Mouse (Mus musculus): ENCODE measurements around the gene Fam98b. TPM values are rescaled to one million over a fixed set of nuclear protein-coding genes. Genes with fewer than 3 reads are reported as not detected.

The Fam98b gene
- polyA plus RNA-seq, 1 experiment from 2014 or later = 19.8 TPM

DNA sequence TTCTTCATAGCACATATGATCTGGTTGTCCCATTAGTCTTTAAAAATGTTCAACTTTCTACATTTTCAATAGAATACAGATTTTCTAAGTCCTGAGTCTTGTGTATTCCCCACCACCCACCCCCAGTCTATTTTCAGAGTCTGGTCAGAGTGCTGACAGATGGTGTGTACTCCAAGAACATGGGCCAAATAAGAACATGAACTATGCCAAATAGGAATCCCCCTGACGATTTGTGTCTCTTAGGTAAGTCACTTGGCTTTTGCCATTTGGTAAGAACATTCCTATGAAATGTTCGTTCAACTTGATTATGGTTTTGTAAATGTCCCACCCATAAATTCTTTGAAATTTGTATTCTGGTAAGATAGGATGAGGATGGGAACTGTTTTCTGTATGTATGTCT is 59.5 kb downstream of the Fam98b start:
- H3K27ac ChIP-seq (replicated peaks) = no peak overlapping the region
- H3K9me3 ChIP-seq = no peaks in the 10 kb centered on the region
- no peak overlapping the region for H3K4me3 ChIP-seq
- DNase-seq (ENCODE audit: low spot score) = no peak
- peaks cover 6% of the 10 kb centered on the region for H3K4me1 ChIP-seq
- 84% methylated on average over 2 of the region's 2 CpGs for WGBS
- H3K27me3 ChIP-seq (replicated peaks; ENCODE audit: low read depth, poor library complexity, severe bottlenecking) = no peaks in the 10 kb centered on the region
- H3K36me3 ChIP-seq (replicated peaks) = no peaks in the 10 kb centered on the region

DNA sequence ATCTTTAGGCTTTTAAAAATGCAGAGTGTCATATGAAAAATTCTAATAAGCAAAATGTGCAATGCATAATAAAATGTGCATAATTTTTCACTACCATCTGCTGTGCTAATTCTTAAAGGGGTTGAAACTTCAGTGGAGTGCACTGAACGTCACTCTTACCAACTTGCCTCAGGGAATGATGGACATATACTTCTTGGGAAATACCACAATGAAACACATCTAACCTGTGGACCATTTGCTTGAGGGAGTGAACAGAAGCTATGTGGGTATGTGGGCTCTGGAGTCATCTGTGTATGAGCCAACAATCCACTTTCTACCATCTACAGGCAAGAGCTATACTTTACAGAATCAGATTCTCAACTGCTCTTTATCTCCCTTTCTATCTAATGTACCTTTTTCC is 61.8 kb downstream of the Fam98b start:
- Histone ChIP-seq H3K36me3 (replicated peaks) (no peaks in the 10 kb centered on the region), H3K4me3 (no peak overlapping the region), H3K27me3 (replicated peaks; ENCODE audit: low read depth, poor library complexity, severe bottlenecking) (no peaks in the 10 kb centered on the region), H3K9me3 (peaks cover 2% of the 10 kb centered on the region; the same call in 1 of the 2 replicates), H3K27ac (replicated peaks) (no peak overlapping the region), H3K4me1 (no peaks in the 10 kb centered on the region; the same call in 1 of the 2 replicates)
- DNase-seq (ENCODE audit: low spot score) = no peak
- 71% methylated on average over 1 of the region's 1 CpGs for WGBS

DNA sequence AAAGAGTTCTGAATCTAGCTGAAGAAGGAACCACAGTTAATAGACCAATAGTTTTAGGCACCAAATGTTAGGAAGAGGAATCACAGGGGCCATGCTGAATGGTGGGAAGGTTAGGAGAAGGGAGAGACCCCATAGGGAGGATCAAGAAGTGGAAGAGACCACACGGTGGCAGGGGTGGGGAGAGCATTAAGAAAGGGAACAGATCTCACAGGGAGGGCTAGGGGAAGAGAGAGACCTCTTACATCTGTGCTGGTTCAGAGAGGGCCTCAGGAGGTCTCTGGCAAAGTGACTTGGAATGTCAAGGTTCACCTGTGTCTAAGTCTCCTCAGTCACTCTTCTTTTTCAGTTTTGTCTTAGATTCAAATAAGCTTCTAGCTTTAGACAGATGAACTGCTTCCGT is 62.5 kb downstream of the Fam98b start:
- Histone ChIP-seq H3K27me3 (replicated peaks; ENCODE audit: low read depth, poor library complexity, severe bottlenecking) (no peaks in the 10 kb centered on the region), H3K4me1 (no peaks in the 10 kb centered on the region; the same call in 1 of the 2 replicates), H3K9me3 (peaks cover 7% of the 10 kb centered on the region; the same call in 1 of the 2 replicates), H3K36me3 (replicated peaks) (no peaks in the 10 kb centered on the region), H3K4me3 (no peak overlapping the region), H3K27ac (replicated peaks) (no peak overlapping the region)
- WGBS = 71% methylated on average over 2 of the region's 2 CpGs
- DNase-seq (ENCODE audit: low spot score) = no peak

GRCm38 (mm10) chr2:117312441-117312895 is 62.9 kb downstream of the Fam98b start:
- H3K27ac ChIP-seq (replicated peaks) = no peak overlapping the region
- DNase-seq (ENCODE audit: low spot score) = no peak
- no peaks in the 10 kb centered on the region; the same call in 1 of the 2 replicates for H3K4me1 ChIP-seq
- H3K4me3 ChIP-seq = no peak overlapping the region
- H3K9me3 ChIP-seq = peaks cover 7% of the 10 kb centered on the region; the same call in 1 of the 2 replicates
- 78% methylated on average over 7 of the region's 7 CpGs for WGBS
- no peaks in the 10 kb centered on the region for H3K27me3 ChIP-seq (replicated peaks; ENCODE audit: low read depth, poor library complexity, severe bottlenecking)
- H3K36me3 ChIP-seq (replicated peaks) = no peaks in the 10 kb centered on the region

- 93% methylated on average over 5 of the region's 5 CpGs for WGBS
- no peaks in the 10 kb centered on the region; the same call in 1 of the 2 replicates for H3K4me1 ChIP-seq
- no peak for DNase-seq (ENCODE audit: low spot score)
- H3K36me3 ChIP-seq (replicated peaks) = no peaks in the 10 kb centered on the region
- peaks cover 7% of the 10 kb centered on the region; the same call in 1 of the 2 replicates for H3K9me3 ChIP-seq
- H3K27ac ChIP-seq (replicated peaks) = no peak overlapping the region
- no peak overlapping the region for H3K4me3 ChIP-seq
- no peaks in the 10 kb centered on the region for H3K27me3 ChIP-seq (replicated peaks; ENCODE audit: low read depth, poor library complexity, severe bottlenecking)
These were observed 64.2 kb downstream of the Fam98b start for GRCm38 (mm10) chr2:117313586-117314235.

- no peak for DNase-seq (ENCODE audit: low spot score)
- Histone ChIP-seq H3K27me3 (replicated peaks; ENCODE audit: low read depth, poor library complexity, severe bottlenecking) (no peaks in the 10 kb centered on the region), H3K9me3 (peaks cover 7% of the 10 kb centered on the region; the same call in 1 of the 2 replicates), H3K36me3 (replicated peaks) (no peaks in the 10 kb centered on the region), H3K4me1 (no peaks in the 10 kb centered on the region), H3K4me3 (no peak overlapping the region), H3K27ac (replicated peaks) (no peak overlapping the region)
- 84% methylated on average over 3 of the region's 3 CpGs for WGBS
These were observed 69.5 kb downstream of the Fam98b start for GRCm38 (mm10) chr2:117318991-117319390.

Other genes with a start within 250 kb of the Fam98b start
- gene Spred1, start 128.4 kb upstream of the Fam98b start, polyA plus RNA-seq (2016; fragmentation: Nextera tagmentation; extraction: Ambion mirVana) = 13.8 and 14.5 TPM in 2 replicates
- 0.47 and 0.55 TPM in 2 replicates for gene Rasgrp1, start 93.3 kb downstream of the Fam98b start, polyA plus RNA-seq (2016; fragmentation: Nextera tagmentation; extraction: Ambion mirVana)

Measured in embryonic facial prominence, embryonic 10.5 days (tissue).